Mouse (Mus musculus): Measurements from ENCODE around the gene Nme3.

GRCm38 (mm10) chr17:24874989-24875388, 21.3 kb upstream of the Nme3 start:
- no peak for TF ChIP-seq POLR2A (IDR thresholded peaks at IDR 0.05; ENCODE audit: borderline replicate concordance, low read depth, low read length)
- TF ChIP-seq CTCF (IDR thresholded peaks at IDR 0.05; ENCODE audit: low read depth, low read length), result no peak

Data from bone marrow macrophage, adult 2 months (primary cell).